Mouse (Mus musculus): ENCODE measurements at regions not wholly inside any gene's neighbourhood (a gene's known extent, or its start where the extent isn't known, plus 50 kb on each side); places are given as distances from the start of the nearest gene placed in this dataset.
A peak's percentile ranks its signal among the peaks of the same experiment; 100 is the strongest.

GRCm38 (mm10) chr13:59966535-59967255 is 143.7 kb upstream of the Tut7 start:
- DNase-seq (ENCODE audit: low spot score in 2 of 2) = no peak

- no peak for DNase-seq (ENCODE audit: low spot score in 2 of 2)
These were observed 142.0 kb upstream of the Tut7 start for GRCm38 (mm10) chr13:59964981-59965380.

- DNase-seq (ENCODE audit: low spot score in 2 of 2) = no peak
These were observed 140.0 kb upstream of the Tut7 start for GRCm38 (mm10) chr13:59962676-59963664.

GRCm38 (mm10) chr13:59956441-59956840 is 133.5 kb upstream of the Tut7 start:
- no peak for DNase-seq (ENCODE audit: low spot score in 2 of 2)

- no peak for DNase-seq (ENCODE audit: low spot score in 2 of 2)
These were observed 129.9 kb upstream of the Tut7 start for GRCm38 (mm10) chr13:59952809-59953208.

- DNase-seq (ENCODE audit: low spot score in 2 of 2) = no peak
These were observed 129.2 kb upstream of the Tut7 start for GRCm38 (mm10) chr13:59952116-59952515.

GRCm38 (mm10) chr13:59950281-59950680 is 127.3 kb upstream of the Tut7 start:
- no peak for DNase-seq (ENCODE audit: low spot score in 2 of 2)

- no peak for DNase-seq (ENCODE audit: low spot score in 2 of 2)
These were observed 126.5 kb upstream of the Tut7 start for GRCm38 (mm10) chr13:59949471-59949870.

GRCm38 (mm10) chr13:59948496-59949138 is 125.7 kb upstream of the Tut7 start:
- no peak for DNase-seq (ENCODE audit: low spot score in 2 of 2)

GRCm38 (mm10) chr13:59947461-59947860 is 124.5 kb upstream of the Tut7 start:
- no peak for DNase-seq (ENCODE audit: low spot score in 2 of 2)

- no peak for DNase-seq (ENCODE audit: low spot score in 2 of 2)
These were observed 123.6 kb upstream of the Tut7 start for GRCm38 (mm10) chr13:59946509-59946908.

GRCm38 (mm10) chr13:59945631-59946030 is 122.7 kb upstream of the Tut7 start:
- DNase-seq (ENCODE audit: low spot score in 2 of 2) = no peak

GRCm38 (mm10) chr13:59943602-59944140 is 120.7 kb upstream of the Tut7 start:
- DNase-seq (ENCODE audit: low spot score in 2 of 2) = no peak

- no peak for DNase-seq (ENCODE audit: low spot score in 2 of 2)
These were observed 120.1 kb upstream of the Tut7 start for GRCm38 (mm10) chr13:59943020-59943419.

GRCm38 (mm10) chr13:59941519-59941918 is 118.6 kb upstream of the Tut7 start:
- DNase-seq (ENCODE audit: low spot score in 2 of 2) = no peak

- no peak for DNase-seq (ENCODE audit: low spot score in 2 of 2)
These were observed 117.7 kb upstream of the Tut7 start for GRCm38 (mm10) chr13:59940414-59941205.

- DNase-seq (ENCODE audit: low spot score in 2 of 2) = no peak
These were observed 116.9 kb upstream of the Tut7 start for GRCm38 (mm10) chr13:59939886-59940285.

- no peak for DNase-seq (ENCODE audit: low spot score in 2 of 2)
These were observed 114.2 kb upstream of the Tut7 start for GRCm38 (mm10) chr13:59937147-59937546.

- peak; percentile 15 to 18 for DNase-seq (ENCODE audit: low spot score in 2 of 2)
These were observed 111.6 kb upstream of the Tut7 start for GRCm38 (mm10) chr13:59934556-59934955.

- no peak for DNase-seq (ENCODE audit: low spot score in 2 of 2)
These were observed 111.1 kb upstream of the Tut7 start for GRCm38 (mm10) chr13:59934093-59934492.

Measured in left cerebral cortex, adult 18-20 months (tissue).